Mouse (Mus musculus): ENCODE data around the gene Cybrd1.

Gene Cybrd1

DNA sequence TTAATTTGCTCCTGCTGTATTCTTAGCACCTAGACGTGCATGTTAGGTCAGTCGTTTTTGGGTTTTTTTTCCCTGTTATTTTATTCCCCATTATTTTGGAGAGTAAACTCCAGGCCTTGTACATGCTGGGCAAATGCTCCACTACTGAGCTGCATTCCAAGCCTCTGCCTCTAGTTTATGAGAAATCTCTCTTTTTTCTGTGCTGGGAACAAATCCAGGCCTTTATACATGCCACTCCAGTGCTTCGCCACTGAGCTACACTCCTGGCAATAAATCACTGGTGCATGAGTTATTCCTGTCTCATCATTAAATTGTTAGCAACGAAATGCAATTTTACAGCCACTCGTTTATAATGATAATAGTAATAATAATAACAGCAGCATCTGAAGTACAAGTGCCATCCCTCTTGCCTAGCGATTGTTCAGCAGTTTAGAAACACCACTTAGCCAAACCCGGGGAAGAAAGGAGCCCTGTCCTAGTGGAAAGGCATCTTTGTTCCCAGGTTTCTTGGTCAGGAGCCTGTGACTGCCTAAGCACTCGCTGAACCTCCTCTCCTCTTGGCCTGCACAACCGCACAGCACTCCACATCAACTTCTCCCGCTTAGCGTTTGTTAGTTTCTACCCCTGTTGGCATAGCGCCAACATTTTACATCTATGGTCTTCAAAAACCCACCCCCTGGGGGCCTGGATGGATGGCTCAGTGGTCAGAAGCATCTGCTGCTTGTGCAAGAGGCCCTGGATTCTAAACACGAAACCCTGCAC is 4.7 kb downstream of the Cybrd1 start:
- no peak for DNase-seq (ENCODE audit: extremely low read depth, low read depth, low spot score)

DNA sequence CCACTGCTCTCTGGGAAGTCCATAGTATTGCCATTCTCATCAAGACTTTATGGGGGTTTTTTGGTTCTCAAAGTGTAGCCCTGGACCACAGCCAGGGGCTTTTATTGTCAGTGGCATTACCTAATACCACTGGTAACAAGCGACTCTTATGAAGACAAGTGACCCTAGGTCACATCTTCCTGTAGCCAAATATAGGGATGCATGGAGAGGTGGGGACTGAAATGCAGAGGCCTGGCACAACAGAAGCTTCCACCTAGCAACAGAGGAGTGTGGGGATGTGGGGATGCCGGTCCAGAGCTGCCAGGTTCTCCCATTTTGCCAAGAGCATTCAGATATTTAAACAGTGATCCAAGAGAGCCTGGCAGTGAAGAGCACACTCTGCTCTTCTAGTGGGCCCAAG is 5.9 kb downstream of the Cybrd1 start:
- no peak for DNase-seq (ENCODE audit: extremely low read depth, low read depth, low spot score)

DNA sequence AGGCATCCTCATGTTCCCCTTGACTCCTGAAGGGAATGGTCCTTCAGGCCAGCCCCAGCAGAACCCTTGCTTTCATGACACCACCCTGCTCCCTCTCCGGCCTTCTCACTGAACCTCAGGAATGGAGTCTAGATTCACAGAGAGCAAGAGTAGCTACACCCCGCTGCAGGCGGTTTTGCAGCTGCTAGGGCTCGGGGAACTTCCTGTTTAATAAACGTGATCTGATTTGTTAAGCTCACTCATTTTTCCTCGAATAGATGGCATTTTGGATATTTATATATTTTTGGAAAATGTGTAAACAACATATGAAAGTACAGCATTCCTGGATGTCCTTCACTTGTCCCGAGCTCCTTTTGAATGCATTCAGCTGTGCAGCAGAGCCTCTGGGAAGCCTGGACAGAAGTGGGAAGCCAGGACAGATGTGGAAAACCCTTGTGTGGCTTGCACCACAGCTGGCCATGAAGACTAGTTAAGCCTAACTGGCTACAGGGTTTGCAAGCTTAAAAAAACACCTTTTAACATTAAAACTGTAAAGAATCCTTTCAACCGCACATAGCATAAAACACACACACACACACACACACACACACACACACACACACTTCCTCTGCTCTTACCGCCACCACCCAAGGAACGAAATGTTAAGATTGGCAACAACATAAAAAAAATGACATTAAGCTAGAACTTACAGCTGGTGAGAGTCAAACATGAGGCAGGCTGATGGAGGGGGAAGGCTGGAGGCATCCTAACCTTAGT is 10.2 kb downstream of the Cybrd1 start:
- no peak for DNase-seq (ENCODE audit: extremely low read depth, low read depth, low spot score)

DNA sequence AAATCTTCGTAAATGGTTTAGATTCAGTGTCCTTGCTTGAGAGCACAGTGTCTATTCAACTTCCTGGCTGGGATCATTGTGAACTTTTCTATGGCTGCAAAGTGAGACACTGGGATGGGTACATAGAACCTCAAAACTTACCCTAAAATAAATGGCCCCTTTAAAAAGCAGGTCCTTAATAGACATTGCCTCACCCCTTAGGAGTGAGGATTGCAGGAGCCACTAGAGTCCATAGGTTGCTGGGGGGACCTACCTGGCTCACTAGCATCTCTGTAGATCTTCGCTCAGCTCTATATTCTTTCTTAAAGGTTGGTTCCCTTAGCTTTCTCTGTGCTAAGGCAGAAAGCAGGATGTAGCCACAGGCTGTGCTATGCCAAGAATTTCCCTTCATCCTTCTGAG is 12.6 kb downstream of the Cybrd1 start:
- DNase-seq (ENCODE audit: extremely low read depth, low read depth, low spot score): no peak

DNA sequence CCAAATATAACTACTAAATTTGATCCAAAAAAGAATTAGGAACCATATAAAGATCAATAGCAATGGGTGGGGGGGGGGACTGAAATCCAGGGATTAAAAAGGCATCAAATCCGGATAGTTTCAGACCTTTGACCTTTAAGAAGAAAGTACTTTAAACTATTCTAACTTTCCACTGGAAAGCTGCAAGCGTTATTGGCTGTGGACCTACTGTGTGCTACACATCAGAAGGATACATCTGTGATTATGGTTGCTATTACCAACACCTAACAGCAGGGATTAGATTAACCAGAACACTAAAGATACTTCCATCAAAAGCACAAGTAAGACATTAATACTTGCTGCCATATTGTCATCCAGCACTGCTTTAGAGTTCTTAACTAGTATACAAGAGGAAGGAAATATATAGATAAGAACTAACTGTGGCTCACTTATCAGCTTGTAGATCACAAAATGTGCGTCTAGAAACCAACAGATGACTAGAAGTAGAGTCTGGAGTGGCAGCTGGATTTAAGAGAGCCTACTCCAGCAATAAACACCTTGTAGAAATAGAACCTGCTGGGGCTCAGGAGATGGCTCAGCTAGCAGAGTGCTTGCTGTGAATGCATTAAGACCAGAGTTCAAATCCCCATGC is 14.3 kb downstream of the Cybrd1 start:
- no peak for DNase-seq (ENCODE audit: extremely low read depth, low read depth, low spot score)

DNA sequence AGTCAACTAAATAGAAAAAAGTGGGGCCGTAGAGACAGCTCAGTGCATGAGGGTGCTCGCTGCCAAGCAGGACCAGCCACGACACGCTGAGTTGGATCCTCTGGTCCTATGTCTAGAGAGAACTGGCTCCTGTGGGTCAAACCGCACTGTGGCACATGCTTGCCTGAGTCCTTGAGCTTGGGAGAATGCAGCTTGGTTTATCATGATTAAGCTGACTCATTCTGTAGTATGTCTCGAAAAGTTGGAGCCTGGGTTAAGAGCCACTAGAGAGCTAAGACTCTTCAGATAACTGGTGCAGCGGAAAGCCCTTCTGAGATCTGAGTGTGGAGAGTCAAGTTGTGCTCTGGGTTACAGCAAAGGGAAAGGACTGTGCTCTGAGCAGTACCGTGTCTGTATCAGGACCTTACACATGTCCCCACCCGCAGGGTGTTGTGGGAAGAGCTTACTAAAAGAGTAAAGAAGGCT is 16.4 kb downstream of the Cybrd1 start:
- no peak for DNase-seq (ENCODE audit: extremely low read depth, low read depth, low spot score)

DNA sequence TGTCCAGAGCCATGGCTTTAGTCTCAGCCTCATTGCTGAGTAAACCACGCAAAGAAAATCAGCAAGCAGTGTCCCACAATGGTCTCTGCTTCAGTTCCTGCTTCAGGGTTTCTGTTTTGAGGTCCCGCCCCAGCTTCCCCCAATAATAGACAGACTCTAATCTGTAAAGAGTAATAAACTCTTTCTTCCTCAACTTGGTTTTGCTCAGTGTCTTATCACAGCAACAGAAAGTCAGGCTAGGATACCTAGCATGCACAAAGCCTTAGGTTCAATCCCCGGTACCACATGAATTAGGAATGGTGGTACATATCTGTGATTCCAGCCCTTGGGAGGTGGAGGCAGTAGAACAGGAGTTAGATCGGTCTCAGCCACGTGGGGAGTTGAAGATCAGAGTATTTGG is 17.1 kb downstream of the Cybrd1 start:
- DNase-seq (ENCODE audit: extremely low read depth, low read depth, low spot score): no peak

DNA sequence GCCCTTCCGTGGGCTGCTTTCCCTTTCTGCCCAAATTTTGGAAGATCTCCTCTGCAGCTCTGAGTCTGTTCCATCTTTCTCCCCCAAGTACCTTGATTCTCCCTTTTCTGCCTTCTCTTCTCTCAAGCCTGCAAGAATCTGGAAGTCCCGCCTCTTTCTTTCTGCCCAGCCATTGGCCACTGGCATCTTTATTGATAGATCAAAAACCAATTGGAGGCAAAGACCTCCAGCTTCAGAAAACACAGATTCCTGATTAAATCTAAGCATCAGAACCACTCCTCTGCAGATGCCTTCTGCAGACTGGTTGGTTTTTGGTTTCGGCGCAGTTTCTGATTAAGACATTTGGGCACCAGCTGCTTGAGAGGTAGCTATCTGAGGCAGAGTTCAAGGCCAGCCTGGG is 22.9 kb downstream of the Cybrd1 start:
- no peak for DNase-seq (ENCODE audit: extremely low read depth, low read depth, low spot score)

DNA sequence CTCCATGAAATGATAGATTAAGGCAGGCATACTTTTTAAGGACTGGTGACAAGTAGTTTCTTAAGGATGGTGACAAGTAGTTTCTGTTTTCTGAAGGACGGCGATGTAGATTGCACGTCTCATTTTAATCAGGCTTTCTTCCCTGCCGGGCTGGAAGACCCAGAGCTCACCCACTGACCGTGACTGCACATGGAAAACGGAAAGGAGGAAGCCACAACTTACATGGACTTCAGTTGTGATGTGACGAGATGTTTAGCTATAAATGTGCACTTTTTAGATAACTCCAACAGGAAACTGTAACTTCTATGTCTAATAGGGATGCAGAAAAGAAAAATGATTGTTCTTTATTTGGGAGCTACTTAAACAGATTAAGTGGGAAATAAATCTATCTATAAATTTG is 24.7 kb downstream of the Cybrd1 start:
- DNase-seq (ENCODE audit: extremely low read depth, low read depth, low spot score): no peak

DNA sequence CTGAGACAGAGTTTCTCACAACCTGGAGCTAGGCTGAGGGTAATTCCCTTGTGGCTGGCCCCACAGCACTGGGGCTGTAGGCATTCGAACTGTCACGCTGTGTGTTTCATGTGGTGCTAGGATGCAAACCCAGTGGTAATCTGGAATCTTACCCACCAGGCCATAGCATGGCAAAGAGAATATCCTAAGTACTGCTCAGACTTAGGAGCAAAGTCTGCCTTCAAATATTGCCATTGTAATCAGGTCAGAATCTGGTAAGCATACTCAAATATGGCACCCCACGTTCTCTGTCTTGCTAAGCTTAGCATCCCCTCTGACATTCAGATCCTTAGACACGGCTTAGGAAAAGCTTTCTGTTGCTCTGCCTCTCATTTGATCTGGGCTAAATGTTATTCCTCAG is 28.1 kb downstream of the Cybrd1 start:
- DNase-seq (ENCODE audit: extremely low read depth, low read depth, low spot score): no peak

DNA sequence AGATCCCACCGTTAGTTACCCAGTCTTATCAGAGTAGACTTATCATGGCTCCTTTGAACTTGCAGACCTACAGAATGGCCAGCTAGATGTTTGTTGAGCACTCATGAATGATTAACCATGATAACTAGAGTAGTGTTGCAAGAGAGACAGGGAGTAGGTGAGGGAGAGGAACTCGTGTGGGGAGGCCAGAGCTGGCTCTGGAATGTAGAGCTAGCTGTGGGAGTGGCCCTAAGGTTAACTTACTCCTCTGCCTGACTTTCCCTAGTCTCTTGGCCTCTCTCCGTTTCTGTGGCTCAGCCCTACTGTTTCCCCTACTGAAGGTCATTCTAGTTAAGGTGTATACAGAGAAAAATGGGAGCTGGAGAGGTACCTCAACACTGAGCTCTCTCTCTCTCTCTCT is 28.5 kb downstream of the Cybrd1 start:
- no peak for DNase-seq (ENCODE audit: extremely low read depth, low read depth, low spot score)

DNA sequence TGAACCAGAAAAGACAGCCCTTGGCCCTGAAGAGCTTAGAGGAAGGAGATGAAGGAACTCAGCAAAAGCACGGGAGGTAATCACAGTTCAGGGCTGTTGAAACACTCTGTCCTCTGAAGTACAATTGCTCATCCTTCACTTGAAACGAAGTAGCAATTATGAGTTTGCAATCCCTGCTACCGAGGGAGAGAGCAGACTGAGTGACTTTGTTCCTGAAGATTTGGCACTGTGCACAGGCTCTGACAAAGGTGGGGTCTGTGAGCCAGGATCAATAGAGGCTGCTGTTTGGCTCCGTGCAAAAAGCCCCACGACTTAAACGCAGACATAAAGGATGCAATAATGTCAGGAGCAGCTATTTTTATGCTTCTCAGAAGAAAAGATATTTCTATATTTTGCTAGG is 30.1 kb downstream of the Cybrd1 start:
- DNase-seq (ENCODE audit: extremely low read depth, low read depth, low spot score): no peak

DNA sequence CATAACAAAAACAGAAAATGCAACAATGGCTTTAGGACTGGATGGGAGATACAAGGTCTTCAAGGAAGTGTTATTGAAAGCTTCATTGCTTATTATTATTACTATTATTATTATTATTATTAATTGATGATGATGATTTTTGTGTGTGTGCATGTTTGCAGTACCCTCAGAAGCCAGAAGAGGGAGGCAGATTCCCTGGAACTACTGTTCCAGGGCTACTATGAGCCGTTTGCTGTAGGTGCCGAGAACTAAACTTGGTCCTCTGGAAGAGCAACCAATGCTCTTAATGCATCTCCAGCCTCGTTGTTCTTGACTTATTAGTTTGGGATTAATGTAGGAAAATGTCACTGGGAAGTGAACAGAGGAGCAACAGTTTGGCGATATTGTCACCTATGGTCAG is 34.4 kb downstream of the Cybrd1 start:
- DNase-seq (ENCODE audit: extremely low read depth, low read depth, low spot score): no peak

DNA sequence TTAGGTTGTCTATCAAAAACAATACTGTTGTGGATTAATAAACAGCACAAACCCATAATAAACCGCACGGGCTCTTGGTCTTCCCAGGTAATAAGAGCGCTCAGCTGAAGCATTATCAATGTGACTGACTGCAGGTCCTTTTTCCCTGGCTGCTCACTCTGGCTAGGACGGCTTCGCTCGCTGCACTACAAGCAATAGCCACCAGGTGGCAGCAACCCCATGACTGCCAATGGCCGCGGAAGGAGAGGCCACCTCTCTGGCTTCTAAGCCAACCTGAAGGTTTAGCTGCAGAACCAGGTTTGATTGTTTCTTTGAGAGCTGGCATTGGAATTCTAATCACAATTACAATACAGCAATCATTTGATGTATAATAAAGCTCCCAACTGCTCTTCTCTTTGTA is 37.8 kb downstream of the Cybrd1 start:
- no peak for DNase-seq (ENCODE audit: extremely low read depth, low read depth, low spot score)

DNA sequence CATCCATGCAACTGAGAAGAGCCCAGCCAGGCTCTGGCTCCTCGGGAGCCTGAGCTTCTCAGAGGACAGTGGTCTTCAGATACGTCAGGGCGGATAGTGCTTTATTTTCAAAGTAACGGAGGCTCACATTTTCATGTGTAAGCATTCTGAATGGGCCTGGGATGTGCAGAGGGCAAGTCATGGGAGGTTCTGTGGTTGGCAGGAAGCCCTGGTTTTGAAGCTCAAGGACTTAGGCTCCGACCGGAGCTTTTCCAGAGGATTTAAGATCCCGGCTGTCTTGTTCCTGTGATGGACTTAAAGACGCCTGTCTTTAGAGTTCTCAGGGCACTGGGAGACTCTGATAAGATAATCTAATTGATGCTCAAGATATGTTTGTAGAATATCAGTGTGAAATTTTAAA is 38.7 kb downstream of the Cybrd1 start:
- no peak for DNase-seq (ENCODE audit: extremely low read depth, low read depth, low spot score)

DNA sequence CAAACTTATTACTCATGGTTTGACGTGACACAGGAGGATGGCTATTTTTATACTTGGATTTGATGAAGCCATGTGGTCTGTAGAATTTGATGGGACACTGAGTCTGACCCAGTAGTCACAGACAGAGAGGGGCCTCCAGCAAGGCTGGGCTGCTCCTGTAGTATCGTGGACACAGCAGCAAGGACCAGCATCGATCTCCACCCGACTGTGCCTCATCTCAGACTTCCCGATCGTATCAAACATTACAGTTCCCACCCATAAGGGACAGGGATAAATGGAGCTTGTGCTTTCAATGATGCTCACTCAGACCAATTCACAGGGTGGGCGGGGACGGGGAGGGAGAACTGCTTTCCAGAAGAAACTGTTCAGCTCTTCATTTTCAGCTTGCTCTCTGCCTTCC is 40.2 kb downstream of the Cybrd1 start:
- DNase-seq (ENCODE audit: extremely low read depth, low read depth, low spot score): no peak

DNA sequence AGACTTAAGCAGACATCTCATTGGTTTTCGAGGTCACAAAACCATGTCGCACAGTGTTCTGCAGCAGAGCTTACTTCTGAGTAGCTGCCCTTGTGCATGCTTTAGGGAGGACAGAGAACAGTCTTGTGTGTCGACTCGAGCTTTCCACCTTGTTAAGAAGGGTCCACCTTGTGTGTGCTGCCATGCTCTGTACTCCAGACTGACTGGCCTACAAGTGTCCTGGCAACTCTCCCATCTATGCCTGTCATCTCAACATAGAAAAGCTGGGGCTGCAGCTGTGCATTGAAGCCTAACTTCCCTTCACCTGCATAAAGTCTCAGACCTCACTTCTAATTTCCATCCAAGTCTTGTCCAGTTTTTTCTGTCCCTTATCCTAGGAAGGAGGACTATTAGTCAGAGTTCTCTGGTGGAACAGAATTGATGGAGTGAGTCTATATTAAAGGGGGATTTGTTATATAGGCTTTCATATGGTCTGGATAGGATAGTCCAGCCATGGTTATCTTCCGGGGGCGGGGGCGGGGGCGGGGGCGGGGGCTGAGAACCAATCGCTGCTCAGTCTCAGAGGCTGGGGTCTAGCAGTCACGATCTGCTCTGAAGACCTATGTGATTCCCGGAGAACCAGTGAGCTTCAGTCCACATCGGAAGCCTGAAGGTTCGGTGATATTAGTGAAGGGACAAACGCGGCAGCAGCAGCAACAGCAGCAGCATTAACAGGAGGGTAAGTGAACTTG is 42.0 kb downstream of the Cybrd1 start:
- DNase-seq (ENCODE audit: extremely low read depth, low read depth, low spot score): no peak

DNA sequence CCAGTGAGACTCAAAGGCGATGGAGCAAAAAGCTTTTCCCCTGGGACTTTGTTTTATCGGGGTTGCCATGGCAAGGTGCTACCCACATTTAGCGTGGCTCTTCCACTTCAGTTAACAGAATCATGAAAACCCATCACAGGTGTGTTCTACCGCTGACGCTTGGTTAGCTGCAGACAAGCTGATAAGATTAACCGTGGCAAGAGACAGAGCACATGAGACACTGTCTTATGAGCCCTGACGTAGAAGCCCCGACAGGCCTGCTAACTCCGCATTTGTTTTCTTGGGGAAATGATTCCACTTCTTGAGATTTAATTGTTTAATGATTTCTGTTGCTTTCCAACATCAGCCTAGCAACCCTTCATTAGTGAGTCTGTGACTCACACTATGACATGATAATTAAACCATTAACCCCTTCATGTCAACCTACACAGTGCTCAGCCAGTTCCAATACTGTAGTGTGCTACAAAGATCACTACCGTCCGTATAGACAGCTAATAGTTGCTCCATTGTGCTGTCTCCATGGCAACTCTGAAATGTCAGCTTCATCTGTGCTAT is 42.7 kb downstream of the Cybrd1 start:
- no peak for DNase-seq (ENCODE audit: extremely low read depth, low read depth, low spot score)

DNA sequence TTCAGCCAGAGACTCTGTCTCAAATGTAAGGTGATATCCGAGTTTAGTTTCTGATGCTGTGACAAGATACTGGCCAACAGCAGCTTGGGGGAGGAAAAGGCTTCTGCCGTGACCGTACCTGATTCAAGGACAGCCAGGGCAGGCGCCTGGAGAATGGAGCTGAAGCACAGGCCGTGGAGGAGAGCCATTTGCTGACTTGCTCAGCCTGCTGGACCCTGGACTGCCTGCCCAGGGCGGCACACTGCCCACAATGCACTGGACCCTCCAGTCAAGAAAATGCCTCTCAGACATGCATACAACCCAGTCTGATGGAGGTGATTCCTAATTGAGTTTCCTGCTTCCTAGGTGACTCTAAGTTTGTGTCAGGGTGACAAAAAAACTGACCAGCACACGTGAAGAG is 43.8 kb downstream of the Cybrd1 start:
- no peak for DNase-seq (ENCODE audit: extremely low read depth, low read depth, low spot score)

DNA sequence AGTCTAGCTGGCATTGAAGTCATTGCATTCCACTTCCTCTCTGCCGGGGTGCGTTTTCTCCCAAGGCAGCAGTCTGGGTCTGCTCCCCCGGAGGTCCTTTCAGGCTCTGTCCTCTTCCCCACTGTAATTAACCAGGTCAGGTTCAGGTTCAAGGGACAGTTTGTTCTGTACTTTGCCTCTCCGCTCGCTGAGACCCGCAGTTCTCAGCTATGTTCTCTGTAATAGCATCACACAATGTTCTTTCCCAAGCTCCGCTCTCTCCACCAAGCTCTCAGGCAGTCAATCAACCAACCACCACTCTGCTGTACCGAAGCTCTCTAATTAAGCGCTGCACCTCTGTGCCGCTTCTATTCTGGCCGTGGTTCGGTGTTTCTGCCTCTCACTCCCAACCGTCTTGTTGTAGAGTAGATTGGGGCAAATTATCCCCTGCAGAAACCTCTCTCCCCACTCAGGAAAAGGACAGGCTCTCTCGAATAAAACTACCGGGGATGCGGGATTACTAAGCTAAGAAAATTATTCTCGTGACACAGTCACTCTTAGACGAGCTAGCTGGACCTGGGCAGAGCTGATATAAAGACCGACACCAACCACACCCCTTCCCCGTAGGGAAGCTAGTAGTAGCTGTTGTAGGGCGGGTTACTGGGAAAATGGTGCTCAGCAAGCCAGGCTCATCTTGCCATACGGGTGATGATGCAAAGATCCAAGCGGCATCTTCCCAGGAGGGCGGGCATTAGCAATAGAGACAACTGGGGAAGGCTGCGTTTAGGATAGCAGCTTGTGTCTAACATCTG is 45.3 kb downstream of the Cybrd1 start:
- DNase-seq (ENCODE audit: extremely low read depth, low read depth, low spot score): no peak
